Mouse (Mus musculus) MEL (cell line): ENCODE results near the gene Dll1.

ENCODE experiments used
- BHLHE40 ChIP-seq: IDR thresholded peaks from 2 replicates; pipeline ENCODE4 v1.6.1; 2012; ENCODE audit warnings: low read depth, mild to moderate bottlenecking, inconsistent platforms, low read length, improper control_type of control experiment, borderline replicate concordance
- CHD2 ChIP-seq: IDR thresholded peaks from 2 replicates; pipeline ENCODE4 v1.6.1; 2011; ENCODE audit warnings: low read length, improper control_type of control experiment
- ETS1 ChIP-seq: IDR thresholded peaks from 2 replicates; pipeline ENCODE4 v1.6.1; 2012; ENCODE audit warnings: low read depth, mild to moderate bottlenecking, inconsistent platforms, low read length, improper control_type of control experiment, moderate library complexity
- NELFE ChIP-seq: IDR thresholded peaks from 2 replicates; pipeline ENCODE4 v1.6.1; 2011; ENCODE audit warnings: low read depth, low read length, improper control_type of control experiment
- NRF1 ChIP-seq: IDR thresholded peaks from 2 replicates; pipeline ENCODE4 v1.6.1; 2014; ENCODE audit warnings: low read depth, mild to moderate bottlenecking, inconsistent platforms, low read length, improper control_type of control experiment, moderate library complexity; ENCODE audit not compliant: poor library complexity, insufficient read depth, severe bottlenecking
- POLR2A ChIP-seq, 2 experiments: IDR thresholded peaks; 2 replicates each; pipeline ENCODE4 v1.6.1; 2011 to 2012; ENCODE audit warnings: low read length in 2 of 2, mild to moderate bottlenecking in 2 of 2, control low read depth in 1 of 2, improper control_type of control experiment in 1 of 2, low read depth in 1 of 2, moderate library complexity in 1 of 2; ENCODE audit not compliant: control insufficient read depth in 1 of 2, insufficient read depth in 1 of 2, poor library complexity in 1 of 2
- SIN3A ChIP-seq: IDR thresholded peaks from 2 replicates; pipeline ENCODE4 v1.6.1; 2012; ENCODE audit warnings: low read length, improper control_type of control experiment, inconsistent platforms
- TAL1 ChIP-seq: IDR thresholded peaks from 2 replicates; pipeline ENCODE4 v1.6.1; 2012; ENCODE audit warnings: mild to moderate bottlenecking, inconsistent platforms, low read length, moderate library complexity, mixed read lengths
- UBTF ChIP-seq: IDR thresholded peaks from 2 replicates; pipeline ENCODE4 v1.6.1; 2012; ENCODE audit warnings: low read depth, mild to moderate bottlenecking, inconsistent platforms, low read length, improper control_type of control experiment, moderate library complexity, borderline replicate concordance; ENCODE audit not compliant: insufficient read depth
- USF1 ChIP-seq: IDR thresholded peaks from 2 replicates; pipeline ENCODE4 v1.6.1; 2014; ENCODE audit warnings: low read depth, mild to moderate bottlenecking, inconsistent platforms, low read length, improper control_type of control experiment, moderate library complexity
- ZKSCAN1 ChIP-seq: IDR thresholded peaks from 2 replicates; pipeline ENCODE4 v1.6.1; 2012; ENCODE audit warnings: low read depth, mild to moderate bottlenecking, inconsistent platforms, low read length, improper control_type of control experiment, moderate library complexity
- ZNF384 ChIP-seq: IDR thresholded peaks from 2 replicates; pipeline ENCODE4 v1.6.1; 2012; ENCODE audit warnings: low read depth, mild to moderate bottlenecking, inconsistent platforms, low read length, improper control_type of control experiment

DNA sequence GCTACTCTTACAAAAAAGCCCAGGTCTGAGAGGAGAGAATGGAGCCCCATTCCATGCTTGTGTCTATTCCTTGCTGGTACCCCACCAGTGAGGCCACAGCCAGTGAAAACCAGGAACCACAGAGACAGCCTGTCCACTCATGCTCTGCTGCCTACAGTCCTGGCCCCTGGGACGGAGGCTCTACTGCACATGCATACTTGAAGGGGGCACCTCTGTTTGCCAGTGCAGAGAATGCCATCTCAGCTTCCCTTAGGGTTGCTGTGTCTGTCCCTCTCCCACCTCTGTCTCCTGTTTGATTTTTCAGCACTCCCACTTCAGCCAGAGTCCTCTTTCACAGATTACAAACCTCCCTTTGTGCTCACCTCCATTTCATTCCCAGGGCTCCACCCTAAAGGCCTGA lies 34.2 kb upstream of the Dll1 start:
- TF ChIP-seq NRF1: no peak
- TF ChIP-seq ZNF384: no peak
- TF ChIP-seq BHLHE40: no peak
- TF ChIP-seq USF1: no peak
- no peak for TF ChIP-seq POLR2A (IDR thresholded peaks at IDR 0.05; ENCODE audit: control insufficient read depth in 1 of 2, insufficient read depth in 1 of 2, low read depth in 1 of 2, low read length in 2 of 2, poor library complexity in 1 of 2)
- no peak for TF ChIP-seq SIN3A
- no peak for TF ChIP-seq ZKSCAN1
- TF ChIP-seq TAL1: no peak
- TF ChIP-seq CHD2: no peak
- TF ChIP-seq ETS1: no peak
- TF ChIP-seq NELFE: no peak
- no peak for TF ChIP-seq UBTF
